Mouse (Mus musculus) stomach, embryonic 14.5 days (tissue): ENCODE data around the gene Trim26. TPM values are rescaled to one million over a fixed set of nuclear protein-coding genes. Genes with fewer than 3 reads are reported as not detected.
"Not testable (repeated sequence)": the region's sequence is repeated elsewhere in the genome, so short reads cannot be mapped to it uniquely, and the experiment has no call there.

Source experiments
- ATAC-seq: fragments of 200-750 bp; cut with Nextera tagmentation; 2 replicates; pipeline ENCODE4 v1.8.0; 2017; ENCODE audit warnings: low read depth, moderate TSS enrichment; ENCODE audit not compliant: insufficient number of reproducible peaks, insufficient read depth, low FRiP score
- H3K27ac ChIP-seq: fragments of 300-500 bp; sonication (generic); 2 replicates; pipeline ENCODE4 v1.5.1; 2014; ENCODE audit warnings: mild to moderate bottlenecking, low read length, moderate library complexity, mixed read lengths
- H3K27me3 ChIP-seq: fragments of 300-500 bp; sonication (generic); 2 replicates; pipeline ENCODE4 v1.6.1; 2014; ENCODE audit warnings: low read length, control low read depth, mixed read lengths; ENCODE audit not compliant: control insufficient read depth, insufficient read depth
- H3K36me3 ChIP-seq: fragments of 300-500 bp; sonication (generic); 2 replicates; pipeline ENCODE4 v1.6.1; 2014; ENCODE audit warnings: mild to moderate bottlenecking, control low read depth, low read length, moderate library complexity, mixed read lengths; ENCODE audit not compliant: control insufficient read depth, insufficient read depth
- H3K4me1 ChIP-seq: fragments of 300-500 bp; sonication (generic); 2 replicates; pipeline ENCODE4 v1.6.1; 2014; ENCODE audit warnings: low read length, control low read depth, mixed read lengths; ENCODE audit not compliant: control insufficient read depth, insufficient read depth
- H3K4me2 ChIP-seq: fragments of 300-500 bp; sonication (generic); replicated peaks from 2 replicates; pipeline ENCODE4 v1.6.1; 2014; ENCODE audit warnings: low read depth, low read length, control low read depth
- H3K4me3 ChIP-seq: fragments of 300-500 bp; sonication (generic); 2 replicates; pipeline ENCODE4 v1.5.1; 2014; ENCODE audit warnings: low read depth, low read length, control low read depth
- H3K9ac ChIP-seq: fragments of 300-500 bp; sonication (generic); replicated peaks from 2 replicates; pipeline ENCODE4 v1.6.1; 2014; ENCODE audit warnings: low read depth, mild to moderate bottlenecking, control low read depth, low read length, moderate library complexity, mixed read lengths
- H3K9me3 ChIP-seq: fragments of 300-500 bp; sonication (generic); 2 replicates; pipeline ENCODE4 v1.6.1; 2016; ENCODE audit warnings: low read depth, low read length, control low read depth; ENCODE audit not compliant: control insufficient read depth
- WGBS: fragments of 180-500 bp; shearing (Covaris S2); extraction: QIAGEN DNeasy Blood & Tissue Kit; methylation state at CpG from one replicate; pipeline ENCODE4 v1.1.7; 2014; 5-methylcytosine and 5-hydroxymethylcytosine counted together
- polyA plus RNA-seq: library from polyadenylated mRNA; unstranded; fragments of >200 nt; fragmentation: Nextera tagmentation; extraction: Ambion mirVana; gene quantifications from 2 replicates; pipeline ENCODE4 v1.2.1, GENCODE M21; 2014

Trim26 gene
- polyA plus RNA-seq, 1 experiment from 2014 or later = 42.7 TPM

DNA sequence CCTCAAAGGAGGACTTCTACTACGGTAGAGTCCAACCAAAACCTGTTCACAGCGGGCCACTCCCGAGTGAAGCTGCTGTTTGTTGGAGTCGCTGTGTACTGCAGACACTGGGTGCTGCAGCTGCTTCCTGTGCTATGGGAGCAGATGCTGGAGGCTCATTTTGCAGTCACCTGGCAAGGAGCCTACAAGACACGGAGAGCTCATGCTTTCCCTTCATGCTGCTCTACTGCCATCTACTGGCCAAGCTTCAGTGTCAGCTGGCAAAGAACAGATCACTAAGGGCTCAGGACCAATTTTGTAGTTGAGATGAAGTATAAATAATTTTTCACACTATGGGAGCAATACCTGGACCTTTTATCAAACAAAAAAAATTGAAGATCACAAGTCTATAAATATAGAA lies 10.9 kb upstream of the Trim26 start:
- peak; percentile 66; the same call in 1 of the 2 replicates for ATAC-seq
- H3K9ac ChIP-seq, H3K27ac ChIP-seq, H3K9me3 ChIP-seq, H3K4me2 ChIP-seq, H3K4me1 ChIP-seq, H3K27me3 ChIP-seq, H3K36me3 ChIP-seq, H3K4me3 ChIP-seq: not testable (repeated sequence)
- WGBS = 13% methylated on average over 5 of the region's 5 CpGs

DNA sequence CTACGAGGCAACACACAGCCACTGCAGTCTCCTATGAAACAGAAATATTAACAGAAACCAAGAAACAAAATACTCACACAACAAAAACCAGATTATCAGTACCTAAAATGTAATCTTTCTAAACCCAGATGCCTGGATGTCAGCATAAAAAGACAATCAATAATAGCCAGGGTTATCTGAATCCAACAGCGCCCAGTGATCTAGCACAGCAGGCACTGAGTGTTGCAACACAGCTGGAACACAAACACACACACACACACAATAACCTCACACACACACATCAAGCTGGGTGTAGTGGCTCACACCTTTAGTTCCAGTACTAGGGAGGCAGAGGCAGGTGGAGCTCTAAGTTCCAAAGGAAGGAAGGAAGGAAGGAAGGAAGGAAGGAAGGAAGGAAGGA lies 8.4 kb upstream of the Trim26 start:
- no peak overlapping the region for H3K4me3 ChIP-seq
- ATAC-seq = no peak
- no peak overlapping the region for H3K27ac ChIP-seq
- no peak overlapping the region for H3K4me2 ChIP-seq
- no peaks in the 10 kb centered on the region for H3K27me3 ChIP-seq
- H3K4me1 ChIP-seq = no peaks in the 10 kb centered on the region
- no peaks in the 10 kb centered on the region for H3K36me3 ChIP-seq
- no peak overlapping the region for H3K9ac ChIP-seq
- WGBS = 66% methylated on average over 2 of the region's 2 CpGs
- no peaks in the 10 kb centered on the region for H3K9me3 ChIP-seq

DNA sequence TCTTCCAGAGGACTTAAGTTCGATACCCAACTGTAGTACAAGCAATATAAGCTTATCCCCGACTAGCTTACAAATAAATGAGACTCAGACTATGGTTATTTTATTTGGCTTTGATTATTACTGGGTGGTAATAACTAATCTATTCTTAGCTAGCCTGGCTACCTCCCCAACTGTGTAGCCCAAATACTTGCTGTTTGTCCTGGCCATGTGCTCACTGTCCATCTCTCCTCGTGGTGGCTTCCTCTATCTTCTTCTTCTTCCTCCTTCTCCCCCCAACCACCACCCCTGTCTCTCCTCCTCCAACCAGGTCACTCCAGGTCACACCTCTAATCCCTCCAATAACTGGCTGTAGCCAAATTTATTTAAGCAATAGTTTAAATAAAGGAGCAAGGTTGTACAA lies 6.5 kb upstream of the Trim26 start:
- Histone ChIP-seq H3K4me2 (no peak overlapping the region), H3K9ac (no peak overlapping the region), H3K27me3 (no peaks in the 10 kb centered on the region), H3K27ac (no peak overlapping the region), H3K4me3 (no peak overlapping the region), H3K9me3 (no peaks in the 10 kb centered on the region), H3K4me1 (no peaks in the 10 kb centered on the region), H3K36me3 (no peaks in the 10 kb centered on the region)
- WGBS = 71% methylated on average over 3 of the region's 3 CpGs
- no peak for ATAC-seq

DNA sequence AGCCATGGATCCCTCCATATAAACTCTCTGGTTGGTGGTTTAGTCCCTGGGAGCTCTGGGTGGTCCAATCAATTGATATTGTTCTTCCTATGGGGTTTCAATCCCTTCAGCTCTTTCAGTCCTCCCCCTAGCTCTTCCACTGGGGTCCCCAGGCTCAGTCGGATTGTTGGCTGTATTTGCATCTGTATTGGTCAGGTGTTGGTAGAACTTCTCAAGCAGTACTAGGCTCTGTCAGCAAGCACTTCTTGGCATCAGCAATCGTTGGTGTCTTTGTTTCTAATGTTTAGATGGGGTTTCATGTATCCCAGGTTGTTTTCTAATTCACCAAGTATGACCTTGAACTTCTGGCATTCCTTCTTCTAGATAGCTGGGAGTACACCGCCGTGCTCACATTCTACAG lies 4.2 kb upstream of the Trim26 start:
- ATAC-seq = no peak
- Histone ChIP-seq H3K27me3 (no peaks in the 10 kb centered on the region), H3K36me3 (no peaks in the 10 kb centered on the region), H3K9me3 (no peaks in the 10 kb centered on the region), H3K4me1 (peaks cover 7% of the 10 kb centered on the region; the same call in 1 of the 2 replicates), H3K27ac (no peak overlapping the region), H3K4me3 (no peak overlapping the region), H3K9ac (no peak overlapping the region), H3K4me2 (no peak overlapping the region)
- 45% methylated on average over 4 of the region's 4 CpGs for WGBS

DNA sequence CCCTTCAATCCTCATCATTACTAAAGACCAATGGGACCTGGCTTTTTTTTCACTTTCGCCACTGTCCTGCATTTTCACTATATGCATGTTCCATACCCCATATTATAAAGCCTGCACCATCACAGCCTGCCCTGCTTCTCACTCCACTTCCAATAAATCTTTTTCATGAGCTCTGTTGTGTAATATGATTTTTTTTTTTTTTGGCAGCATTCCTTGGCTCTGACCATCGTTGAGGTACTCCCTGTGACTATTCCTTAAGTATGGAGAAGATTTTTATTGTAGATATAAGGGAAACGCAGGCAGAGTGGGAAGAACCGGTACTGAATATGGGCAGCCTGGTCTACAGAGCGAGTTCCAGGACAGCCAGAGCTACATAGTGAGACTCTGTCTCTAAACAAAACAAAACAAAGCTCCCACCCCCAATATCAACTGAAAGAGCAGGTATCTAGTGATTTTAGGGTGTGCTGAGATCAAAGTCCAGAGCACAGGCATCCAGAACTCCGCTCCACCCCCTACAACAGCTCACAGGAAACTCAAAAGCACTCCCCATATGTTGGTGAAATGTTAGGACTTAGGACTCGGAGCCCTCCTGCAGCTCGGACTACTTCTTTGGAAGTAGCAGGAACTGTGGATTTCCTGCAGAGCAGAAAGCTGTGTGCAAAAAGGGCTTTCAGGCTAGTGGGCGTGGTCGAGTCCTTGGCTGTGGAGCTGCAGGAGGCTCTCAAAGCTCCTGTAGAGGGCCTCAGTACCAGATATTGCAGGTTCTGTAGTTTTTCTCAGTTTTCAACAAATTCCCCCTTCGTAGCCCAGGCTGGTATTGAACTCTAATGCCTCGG lies 1.1 kb upstream of the Trim26 start:
- Histone ChIP-seq H3K4me3 (no peak overlapping the region; the same call in 1 of the 2 replicates), H3K27ac (peak overlapping the region; percentile 97), H3K36me3 (no peaks in the 10 kb centered on the region), H3K27me3 (no peaks in the 10 kb centered on the region), H3K9ac (no peak overlapping the region), H3K9me3 (no peaks in the 10 kb centered on the region), H3K4me1 (peaks cover 11% of the 10 kb centered on the region; the same call in 1 of the 2 replicates), H3K4me2 (peak overlapping the region; percentile 52)
- WGBS = 29% methylated on average over 12 of the region's 12 CpGs
- ATAC-seq = no peak

DNA sequence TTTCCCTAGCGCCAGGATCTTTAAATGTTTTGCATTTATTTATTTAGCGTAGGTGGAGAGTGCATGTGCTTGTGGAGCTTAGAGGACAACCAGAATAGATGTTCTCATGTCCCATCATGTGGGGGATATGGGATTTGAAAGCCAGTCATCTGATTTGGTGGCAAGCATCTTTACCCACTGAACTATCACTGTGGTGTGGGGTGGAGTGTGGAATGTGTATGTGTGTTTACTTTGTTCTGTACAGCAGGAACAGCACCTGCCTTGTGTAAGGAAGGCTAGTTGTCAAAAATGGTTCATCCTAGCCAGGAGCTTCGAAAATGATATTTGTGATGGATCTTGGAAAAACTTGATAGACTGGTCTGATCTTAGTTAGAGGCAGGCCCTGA lies 514 bp upstream of the Trim26 start:
- ATAC-seq = peak; percentile 2; the same call in 1 of the 2 replicates
- H3K9ac ChIP-seq = 0 out of 2 replicates have a peak overlapping the region, but pooled peaks have one; percentile 19
- 17% methylated on average over 3 of the region's 3 CpGs for WGBS
- no peaks in the 10 kb centered on the region for H3K27me3 ChIP-seq
- peak overlapping the region; percentile 72 for H3K4me3 ChIP-seq
- peak overlapping the region; percentile 52 for H3K4me2 ChIP-seq
- no peaks in the 10 kb centered on the region for H3K36me3 ChIP-seq
- peaks cover 11% of the 10 kb centered on the region; the same call in 1 of the 2 replicates for H3K4me1 ChIP-seq
- peak overlapping the region; percentile 97 for H3K27ac ChIP-seq
- H3K9me3 ChIP-seq = no peaks in the 10 kb centered on the region

DNA sequence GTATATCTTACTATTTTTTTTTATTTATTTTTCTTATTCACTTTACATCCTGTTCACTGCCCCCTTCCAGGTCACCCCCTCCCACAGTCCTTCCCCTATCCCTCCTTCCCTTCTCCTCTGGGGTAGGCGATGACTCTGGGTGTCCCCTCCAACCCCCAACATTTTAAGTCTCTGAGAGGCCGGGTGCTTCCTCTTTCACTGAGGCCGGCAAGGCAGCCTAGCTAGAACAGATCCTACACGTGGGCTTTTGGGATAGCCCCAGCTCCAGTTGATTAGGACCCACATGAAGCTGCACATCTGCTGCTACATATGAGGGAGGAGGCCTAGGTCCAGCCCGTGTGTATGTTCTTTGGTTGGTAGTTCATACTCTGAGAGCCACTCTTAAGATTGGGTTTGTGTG lies 2.1 kb downstream of the Trim26 start:
- no peak for ATAC-seq
- Histone ChIP-seq H3K4me1 (peaks cover 11% of the 10 kb centered on the region; the same call in 1 of the 2 replicates), H3K27ac (no peak overlapping the region), H3K4me3 (no peak overlapping the region), H3K27me3 (no peaks in the 10 kb centered on the region), H3K4me2 (no peak overlapping the region), H3K36me3 (no peaks in the 10 kb centered on the region), H3K9ac (no peak overlapping the region), H3K9me3 (no peaks in the 10 kb centered on the region)
- 79% methylated on average over 5 of the region's 5 CpGs for WGBS

DNA sequence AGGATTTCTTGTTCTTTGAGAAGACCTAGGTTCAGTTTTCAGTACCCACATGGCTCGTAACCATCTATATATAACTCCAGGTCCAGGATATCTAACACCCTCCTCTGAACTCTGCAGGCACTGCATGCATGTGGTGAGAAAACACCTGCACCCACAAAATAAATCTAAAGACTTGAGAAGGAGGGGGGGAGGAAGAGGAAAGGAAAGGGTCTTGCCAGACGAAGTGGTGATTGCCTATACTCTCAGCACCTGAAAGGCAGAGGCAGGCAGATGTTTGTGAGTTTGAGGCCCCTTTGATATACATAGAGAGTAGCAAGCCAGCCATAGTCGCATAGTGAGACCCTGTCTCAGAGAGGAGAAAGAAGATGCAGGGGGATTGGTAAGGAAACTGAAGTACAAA lies 3.0 kb downstream of the Trim26 start:
- Histone ChIP-seq H3K9ac (no peak overlapping the region), H3K27ac (no peak overlapping the region), H3K27me3 (no peaks in the 10 kb centered on the region), H3K36me3 (no peaks in the 10 kb centered on the region), H3K4me3 (no peak overlapping the region), H3K4me2 (no peak overlapping the region), H3K4me1 (peaks cover 11% of the 10 kb centered on the region; the same call in 1 of the 2 replicates), H3K9me3 (no peaks in the 10 kb centered on the region)
- ATAC-seq = no peak
- WGBS = 86% methylated on average over 3 of the region's 3 CpGs
